Mouse (Mus musculus): ENCODE measurements around the gene Prkn.

DNA sequence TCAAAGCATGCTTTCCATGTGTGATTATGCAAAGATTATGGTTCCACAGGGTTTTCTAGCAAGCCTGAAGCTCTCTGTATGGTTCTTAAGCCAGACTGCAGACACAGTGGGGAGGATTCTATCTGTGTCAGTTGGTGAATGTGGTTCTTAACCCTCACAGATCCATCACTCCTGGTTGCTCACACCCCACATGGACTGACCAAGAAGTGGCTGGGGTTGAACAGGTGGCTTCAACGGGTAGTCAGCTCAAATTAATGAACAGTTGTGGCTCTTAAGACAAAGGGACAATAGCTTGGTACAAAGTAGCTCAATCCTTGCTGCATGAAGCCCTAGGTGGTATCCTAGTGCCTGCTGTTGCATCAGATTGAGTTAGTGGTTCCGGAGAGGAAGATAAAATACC lies 193.4 kb downstream of the Prkn start:
- TF ChIP-seq GATA1 (IDR thresholded peaks at IDR 0.05; ENCODE audit: borderline replicate concordance, low read length) (no peak), FLI1 (IDR thresholded peaks at IDR 0.05; ENCODE audit: low read length) (no peak)
